Mouse (Mus musculus): ENCODE data around the gene Anln. TPM values are rescaled to one million over a fixed set of nuclear protein-coding genes. Genes with fewer than 3 reads are reported as not detected.
"Not testable (repeated sequence)": the region's sequence is repeated elsewhere in the genome, so short reads cannot be mapped to it uniquely, and the experiment has no call there.

Anln gene
- total RNA-seq (2022) = 1 to 10 TPM in 3 of 4 experiments, under 1 TPM in 1; 0.97 to 2.0 (median 1.7) TPM

- DNase-seq (ENCODE audit: low spot score in 2 of 2) = peak; percentile 75 to 79
These were observed at the start of gene Anln for GRCm38 (mm10) chr9:22389021-22389476. Anln (minus strand) TSS chr9:22389188.

- DNase-seq (ENCODE audit: low spot score in 2 of 2) = no peak
These were observed 45.1 kb upstream of the Anln start for GRCm38 (mm10) chr9:22434101-22434500.

- no peak for DNase-seq (ENCODE audit: low spot score in 2 of 2)
These were observed 44.2 kb upstream of the Anln start for GRCm38 (mm10) chr9:22433221-22433620.

GRCm38 (mm10) chr9:22430315-22430840 is 41.4 kb upstream of the Anln start:
- no peak for DNase-seq (ENCODE audit: low spot score in 2 of 2)

- DNase-seq (ENCODE audit: low spot score in 2 of 2) = no peak
These were observed 40.7 kb upstream of the Anln start for GRCm38 (mm10) chr9:22429533-22430241.

- no peak for DNase-seq (ENCODE audit: low spot score in 2 of 2)
These were observed 39.9 kb upstream of the Anln start for GRCm38 (mm10) chr9:22428666-22429410.

GRCm38 (mm10) chr9:22428028-22428665 is 39.2 kb upstream of the Anln start:
- no peak for DNase-seq (ENCODE audit: low spot score in 2 of 2)

- DNase-seq (ENCODE audit: low spot score in 2 of 2) = no peak
These were observed 35.7 kb upstream of the Anln start for GRCm38 (mm10) chr9:22424719-22425118.

- no peak for DNase-seq (ENCODE audit: low spot score in 2 of 2)
These were observed 35.2 kb upstream of the Anln start for GRCm38 (mm10) chr9:22424196-22424595.

- no peak for DNase-seq (ENCODE audit: low spot score in 2 of 2)
These were observed 34.5 kb upstream of the Anln start for GRCm38 (mm10) chr9:22423507-22423906.

GRCm38 (mm10) chr9:22422559-22422958 is 33.6 kb upstream of the Anln start:
- DNase-seq (ENCODE audit: low spot score in 2 of 2) = no peak

GRCm38 (mm10) chr9:22420491-22420890 is 31.5 kb upstream of the Anln start:
- no peak for DNase-seq (ENCODE audit: low spot score in 2 of 2)

- DNase-seq (ENCODE audit: low spot score in 2 of 2) = no peak
These were observed 30.9 kb upstream of the Anln start for GRCm38 (mm10) chr9:22419877-22420276.

GRCm38 (mm10) chr9:22417547-22417946 is 28.6 kb upstream of the Anln start:
- DNase-seq (ENCODE audit: low spot score in 2 of 2) = no peak

GRCm38 (mm10) chr9:22416187-22416586 is 27.2 kb upstream of the Anln start:
- DNase-seq (ENCODE audit: low spot score in 2 of 2) = no peak

GRCm38 (mm10) chr9:22411002-22411857 is 22.2 kb upstream of the Anln start, which contains the start of gene 9530077C05Rik:
9530077C05Rik (plus strand) TSS chr9:22411513.
- DNase-seq (ENCODE audit: low spot score in 2 of 2) = peak; percentile 93 to 94

GRCm38 (mm10) chr9:22409501-22409900 is 20.5 kb upstream of the Anln start:
- no peak for DNase-seq (ENCODE audit: low spot score in 2 of 2)

- not testable (repeated sequence) for DNase-seq (ENCODE audit: low spot score in 2 of 2)
These were observed 19.4 kb upstream of the Anln start for GRCm38 (mm10) chr9:22408344-22408743.

GRCm38 (mm10) chr9:22407633-22408032 is 18.6 kb upstream of the Anln start:
- DNase-seq (ENCODE audit: low spot score in 2 of 2) = not testable (repeated sequence)

GRCm38 (mm10) chr9:22405414-22405813 is 16.4 kb upstream of the Anln start:
- DNase-seq (ENCODE audit: low spot score in 2 of 2) = no peak

- DNase-seq (ENCODE audit: low spot score in 2 of 2) = not testable (repeated sequence)
These were observed 14.5 kb upstream of the Anln start for GRCm38 (mm10) chr9:22403501-22403900.

Data from gastrocnemius, adult 8-10 months (tissue).